Mouse (Mus musculus): ENCODE measurements around the gene Selenop.
"Not testable (repeated sequence)": the region's sequence is repeated elsewhere in the genome, so short reads cannot be mapped to it uniquely, and the experiment has no call there.

Gene Selenop

GRCm38 (mm10) chr15:3268247-3268646 lies at the start of gene Selenop:
Gene Selenop (plus strand): TSS chr15:3268547.
- no peak for DNase-seq (ENCODE audit: extremely low read depth, low read depth, low spot score)

GRCm38 (mm10) chr15:3218668-3219067 lies 49.7 kb upstream of the Selenop start:
- DNase-seq (ENCODE audit: extremely low read depth, low read depth, low spot score) = not testable (repeated sequence)

- no peak for DNase-seq (ENCODE audit: extremely low read depth, low read depth, low spot score)
Measured at GRCm38 (mm10) chr15:3222803-3223437, 45.4 kb upstream of the Selenop start.

- no peak for DNase-seq (ENCODE audit: extremely low read depth, low read depth, low spot score)
Measured at GRCm38 (mm10) chr15:3226573-3226972, 41.8 kb upstream of the Selenop start.

GRCm38 (mm10) chr15:3228185-3228584 lies 40.2 kb upstream of the Selenop start:
- DNase-seq (ENCODE audit: extremely low read depth, low read depth, low spot score) = no peak

GRCm38 (mm10) chr15:3228990-3229389 lies 39.4 kb upstream of the Selenop start:
- no peak for DNase-seq (ENCODE audit: extremely low read depth, low read depth, low spot score)

- DNase-seq (ENCODE audit: extremely low read depth, low read depth, low spot score) = no peak
Measured at GRCm38 (mm10) chr15:3231004-3231403, 37.3 kb upstream of the Selenop start.

GRCm38 (mm10) chr15:3232168-3232835 lies 36.0 kb upstream of the Selenop start:
- no peak for DNase-seq (ENCODE audit: extremely low read depth, low read depth, low spot score)

GRCm38 (mm10) chr15:3233837-3234551 lies 34.4 kb upstream of the Selenop start:
- no peak for DNase-seq (ENCODE audit: extremely low read depth, low read depth, low spot score)

- DNase-seq (ENCODE audit: extremely low read depth, low read depth, low spot score) = no peak
Measured at GRCm38 (mm10) chr15:3236338-3236737, 32.0 kb upstream of the Selenop start.

GRCm38 (mm10) chr15:3237963-3238362 lies 30.4 kb upstream of the Selenop start:
- no peak for DNase-seq (ENCODE audit: extremely low read depth, low read depth, low spot score)

- not testable (repeated sequence) for DNase-seq (ENCODE audit: extremely low read depth, low read depth, low spot score)
Measured at GRCm38 (mm10) chr15:3245036-3245435, 23.3 kb upstream of the Selenop start.

- DNase-seq (ENCODE audit: extremely low read depth, low read depth, low spot score) = no peak
Measured at GRCm38 (mm10) chr15:3250620-3251019, 17.7 kb upstream of the Selenop start.

GRCm38 (mm10) chr15:3251031-3251717 lies 17.2 kb upstream of the Selenop start:
- DNase-seq (ENCODE audit: extremely low read depth, low read depth, low spot score) = no peak

GRCm38 (mm10) chr15:3251718-3252067 lies 16.7 kb upstream of the Selenop start:
- DNase-seq (ENCODE audit: extremely low read depth, low read depth, low spot score) = no peak

- no peak for DNase-seq (ENCODE audit: extremely low read depth, low read depth, low spot score)
Measured at GRCm38 (mm10) chr15:3259025-3259424, 9.3 kb upstream of the Selenop start.

GRCm38 (mm10) chr15:3260309-3260708 lies 8.0 kb upstream of the Selenop start:
- no peak for DNase-seq (ENCODE audit: extremely low read depth, low read depth, low spot score)

- peak; percentile 62 for DNase-seq (ENCODE audit: extremely low read depth, low read depth, low spot score)
Measured at GRCm38 (mm10) chr15:3262883-3263282, 5.5 kb upstream of the Selenop start.

GRCm38 (mm10) chr15:3264293-3264692 lies 4.1 kb upstream of the Selenop start:
- DNase-seq (ENCODE audit: extremely low read depth, low read depth, low spot score) = no peak

- DNase-seq (ENCODE audit: extremely low read depth, low read depth, low spot score) = no peak
Measured at GRCm38 (mm10) chr15:3264828-3265227, 3.5 kb upstream of the Selenop start.

- no peak for DNase-seq (ENCODE audit: extremely low read depth, low read depth, low spot score)
Measured at GRCm38 (mm10) chr15:3269496-3269895, 1.1 kb downstream of the Selenop start.
